Mouse (Mus musculus) CD4-positive helper T cell, adult 2 months (primary cell): ENCODE results near the gene Aire.
"Not testable (repeated sequence)": the region's sequence is repeated elsewhere in the genome, so short reads cannot be mapped to it uniquely, and the experiment has no call there.

ENCODE experiments used
- DNase-seq: peaks from one replicate; pipeline ENCODE4 v3.0.0-alpha.2; 2012; ENCODE audit warnings: low read depth, missing footprints, low spot score

The Aire gene

GRCm38 (mm10) chr10:78049519-78050035, 6.2 kb upstream of the Aire start:
- DNase-seq = no peak

GRCm38 (mm10) chr10:78048061-78048730, 4.8 kb upstream of the Aire start:
- no peak for DNase-seq

GRCm38 (mm10) chr10:78046388-78046787, 3.0 kb upstream of the Aire start:
- DNase-seq = no peak

GRCm38 (mm10) chr10:78044531-78044930, 1.1 kb upstream of the Aire start:
- DNase-seq = no peak

GRCm38 (mm10) chr10:78042697-78043405, 559 bp downstream of the Aire start:
- no peak for DNase-seq

- DNase-seq = no peak
Observed at GRCm38 (mm10) chr10:78042096-78042495, 1.3 kb downstream of the Aire start.

- no peak for DNase-seq
Observed at GRCm38 (mm10) chr10:78041647-78042046, 1.8 kb downstream of the Aire start, which contains the start of gene Dnmt3l. TSS of gene Dnmt3l (plus strand) at chr10:78041947.

GRCm38 (mm10) chr10:78037139-78037538, 6.3 kb downstream of the Aire start:
- no peak for DNase-seq

GRCm38 (mm10) chr10:78031987-78032386, 11.4 kb downstream of the Aire start:
- DNase-seq = no peak

GRCm38 (mm10) chr10:78029080-78029479, 14.3 kb downstream of the Aire start:
- no peak for DNase-seq

- DNase-seq = peak; percentile 80
Observed at GRCm38 (mm10) chr10:78028129-78028528, 15.3 kb downstream of the Aire start.

GRCm38 (mm10) chr10:78025453-78025852, 18.0 kb downstream of the Aire start:
- DNase-seq = peak; percentile 42

- DNase-seq = not testable (repeated sequence)
Observed at GRCm38 (mm10) chr10:78019984-78020383, 23.4 kb downstream of the Aire start.

- DNase-seq = no peak
Observed at GRCm38 (mm10) chr10:78019291-78019690, 24.1 kb downstream of the Aire start.

- peak; percentile 84 for DNase-seq
Observed at GRCm38 (mm10) chr10:78018797-78019203, 24.6 kb downstream of the Aire start.

GRCm38 (mm10) chr10:78016366-78016765, 27.0 kb downstream of the Aire start:
- DNase-seq = no peak

GRCm38 (mm10) chr10:78015489-78015888, 27.9 kb downstream of the Aire start:
- DNase-seq = no peak

- no peak for DNase-seq
Observed at GRCm38 (mm10) chr10:78012661-78013495, 30.5 kb downstream of the Aire start.

GRCm38 (mm10) chr10:78011116-78011515, 32.3 kb downstream of the Aire start:
- DNase-seq = not testable (repeated sequence)

- DNase-seq = no peak
Observed at GRCm38 (mm10) chr10:78010335-78010734, 33.1 kb downstream of the Aire start.

GRCm38 (mm10) chr10:78009945-78010293, 33.5 kb downstream of the Aire start, which contains the start of gene Pfkl:
TSS of gene Pfkl (minus strand) at chr10:78010083.
- DNase-seq = no peak
